Mouse (Mus musculus) C2C12 (cell line): ENCODE results near the gene Plxna1.

ENCODE experiments used
- CEBPB ChIP-seq: IDR thresholded peaks from one replicate; pipeline ENCODE4 v1.6.1; 2011; ENCODE audit warnings: low read depth, mild to moderate bottlenecking, control low read depth, moderate library complexity
- CTCF ChIP-seq: IDR thresholded peaks from one replicate; pipeline ENCODE4 v1.5.1; 2011; ENCODE audit not compliant: control insufficient read depth, insufficient read depth, insufficient read length
- FOSL1 ChIP-seq: IDR thresholded peaks from one replicate; pipeline ENCODE4 v1.8.0; 2011; ENCODE audit warnings: mild to moderate bottlenecking, low read length; ENCODE audit not compliant: poor library complexity, insufficient read depth, severe bottlenecking
- MAX ChIP-seq: IDR thresholded peaks from one replicate; pipeline ENCODE4 v1.6.1; 2011; ENCODE audit warnings: mild to moderate bottlenecking, control low read depth
- MYOD1 ChIP-seq: IDR thresholded peaks from one replicate; pipeline ENCODE4 v1.6.1; 2011; ENCODE audit warnings: low read depth; ENCODE audit not compliant: control insufficient read depth, insufficient read length
- USF1 ChIP-seq: IDR thresholded peaks from one replicate; pipeline ENCODE4 v1.6.1; 2011; ENCODE audit warnings: low read depth, mild to moderate bottlenecking, control low read depth, moderate library complexity

DNA sequence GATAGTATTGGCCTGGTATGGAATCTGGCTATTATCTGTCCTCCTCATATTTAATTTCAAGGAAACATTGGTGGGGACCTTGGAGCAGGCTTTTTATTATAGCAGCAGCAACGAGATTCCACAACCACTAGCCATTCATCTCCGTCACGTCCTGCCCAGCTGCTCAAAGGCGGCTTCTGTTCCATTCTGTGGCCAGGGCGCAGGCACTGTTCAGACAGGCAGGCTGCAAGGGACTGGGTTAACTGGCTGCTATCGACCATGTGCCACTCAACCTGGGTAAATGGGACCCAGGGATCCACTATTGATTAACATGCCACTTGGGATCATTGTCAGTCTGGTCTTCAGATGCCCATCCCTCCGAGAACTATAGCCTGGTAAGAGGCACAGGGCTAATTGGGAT is 27.4 kb upstream of the Plxna1 start:
- TF ChIP-seq CTCF: no peak
- TF ChIP-seq CEBPB: no peak
- TF ChIP-seq MAX: no peak
- TF ChIP-seq FOSL1: no peak
- TF ChIP-seq USF1: no peak
- no peak for TF ChIP-seq MYOD1
